Mouse (Mus musculus) embryonic facial prominence, embryonic 14.5 days (tissue): Measurements from ENCODE around the gene Nxnl2. TPM values are rescaled to one million over a fixed set of nuclear protein-coding genes. Genes with fewer than 3 reads are reported as not detected.
A peak's percentile ranks its signal among the peaks of the same experiment; 100 is the strongest.

Experiments
- ATAC-seq: fragments of 200-750 bp; cut with Nextera tagmentation; 2 replicates; pipeline ENCODE4 v1.8.0; 2017; ENCODE audit warnings: low read depth, moderate number of reproducible peaks, moderate TSS enrichment
- DNase-seq: peaks from one replicate; pipeline ENCODE4 v3.0.0-alpha.2; 2015; ENCODE audit warnings: low spot score
- H3K27ac ChIP-seq: fragments of 300-500 bp; sonication (generic); replicated peaks from 2 replicates; pipeline ENCODE4 v1.5.1; 2014; ENCODE audit warnings: low read depth, mild to moderate bottlenecking, low read length, moderate library complexity
- H3K27me3 ChIP-seq: fragments of 300-500 bp; sonication (generic); replicated peaks from 2 replicates; pipeline ENCODE4 v1.6.1; 2014; ENCODE audit warnings: low read length; ENCODE audit not compliant: control insufficient read depth, insufficient read depth
- H3K36me3 ChIP-seq: fragments of 300-500 bp; sonication (generic); 2 replicates; pipeline ENCODE4 v1.6.1; 2014; ENCODE audit warnings: low read length, mixed read lengths; ENCODE audit not compliant: control insufficient read depth, insufficient read depth
- H3K4me1 ChIP-seq: fragments of 300-500 bp; sonication (generic); 2 replicates; pipeline ENCODE4 v1.6.1; 2014; ENCODE audit warnings: antibody characterized with exemption, low read length; ENCODE audit not compliant: control insufficient read depth, insufficient read depth
- H3K4me2 ChIP-seq: fragments of 300-500 bp; sonication (generic); 2 replicates; pipeline ENCODE4 v1.6.1; 2014; ENCODE audit warnings: low read depth, mild to moderate bottlenecking, low read length, moderate library complexity, mixed read lengths
- H3K4me3 ChIP-seq: fragments of 300-500 bp; sonication (generic); 2 replicates; pipeline ENCODE4 v1.5.1; 2014; ENCODE audit warnings: low read depth, mild to moderate bottlenecking, low read length
- H3K9ac ChIP-seq: fragments of 300-500 bp; sonication (generic); 2 replicates; pipeline ENCODE4 v1.6.1; 2014; ENCODE audit warnings: low read depth, mild to moderate bottlenecking, low read length, moderate library complexity, mixed read lengths
- H3K9me3 ChIP-seq: fragments of 300-500 bp; sonication (generic); 2 replicates; pipeline ENCODE4 v1.6.1; 2016; ENCODE audit warnings: low read length; ENCODE audit not compliant: control insufficient read depth
- WGBS: fragments of 180-500 bp; shearing (Covaris S2); extraction: QIAGEN DNeasy Blood & Tissue Kit; methylation state at CpG from one replicate; pipeline ENCODE4 v1.1.7; 2014; 5-methylcytosine and 5-hydroxymethylcytosine counted together
- polyA plus RNA-seq: library from polyadenylated mRNA; unstranded; fragments of >200 nt; fragmentation: Nextera tagmentation; extraction: Ambion mirVana; gene quantifications from 2 replicates; pipeline ENCODE4 v1.2.1, GENCODE M21; 2014

Gene Nxnl2
- 1.6 and 2.4 TPM in 2 replicates for polyA plus RNA-seq

GRCm38 (mm10) chr13:51170691-51171680, at the start of gene Nxnl2:
Gene Nxnl2, plus strand, starts transcription at chr13:51171022.
- no peak within 1 kb of the TSS; the same call in 1 of the 2 replicates for H3K27ac ChIP-seq
- 1% methylated on average over 43 of the region's 64 CpGs for WGBS
- H3K9ac ChIP-seq: peak within 1 kb of the TSS; percentile 64
- peak within 1 kb of the TSS; percentile 53 for H3K4me3 ChIP-seq
- peaks cover 11% of the 10 kb centered on the region for H3K27me3 ChIP-seq
- peak within 1 kb of the TSS; percentile 99 for H3K4me2 ChIP-seq
- DNase-seq: peak; percentile 77
- no peaks in the 10 kb centered on the region for H3K4me1 ChIP-seq
- no peaks in the 10 kb centered on the region for H3K36me3 ChIP-seq
- ATAC-seq: peak; percentile 80
- H3K9me3 ChIP-seq: no peaks in the 10 kb centered on the region

DNA sequence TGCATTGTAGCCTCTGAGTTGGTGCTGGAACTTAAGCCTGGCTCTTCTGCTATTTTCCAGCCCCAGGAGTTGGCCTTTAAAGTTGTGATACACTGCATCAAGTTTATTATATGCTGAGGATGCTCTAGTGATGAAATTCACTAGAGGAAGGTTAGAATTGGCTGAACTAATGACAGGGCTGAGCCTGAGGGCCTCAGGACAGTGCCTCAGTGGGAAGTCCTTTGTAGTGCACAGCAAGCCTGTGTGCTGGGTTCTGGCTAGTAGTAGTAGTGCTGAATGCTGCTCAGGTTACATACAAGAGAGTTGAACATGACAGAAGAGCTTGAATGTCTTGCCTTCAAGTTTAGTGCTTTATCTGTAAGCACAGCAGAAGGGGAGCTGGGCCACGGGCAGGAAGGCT, 48.9 kb upstream of the Nxnl2 start:
- DNase-seq: no peak

DNA sequence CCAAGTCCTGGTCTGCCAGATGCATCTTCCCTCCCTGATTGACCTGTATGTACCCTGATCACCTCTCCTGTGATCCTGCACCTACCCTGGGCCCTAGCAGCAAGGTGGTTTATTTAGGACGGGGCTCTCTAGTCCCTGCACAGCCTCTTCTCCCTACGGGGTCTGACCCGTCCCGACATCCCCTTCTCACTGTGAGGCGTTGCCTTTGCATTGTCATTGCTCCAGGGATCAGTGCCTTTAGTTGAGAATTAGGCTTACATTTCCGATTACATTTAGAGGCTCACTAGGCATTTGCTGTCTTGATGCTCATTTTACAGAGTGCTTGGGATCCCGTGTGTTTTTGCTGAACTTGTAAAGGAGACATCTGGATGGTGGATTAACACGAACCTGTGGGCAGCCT, 48.1 kb upstream of the Nxnl2 start:
- ATAC-seq: no peak
- H3K9ac ChIP-seq: no peak overlapping the region
- no peaks in the 10 kb centered on the region for H3K27me3 ChIP-seq
- H3K27ac ChIP-seq: no peak overlapping the region
- peaks cover 37% of the 10 kb centered on the region for H3K4me1 ChIP-seq
- DNase-seq: no peak
- peaks cover 15% of the 10 kb centered on the region for H3K36me3 ChIP-seq
- H3K9me3 ChIP-seq: no peaks in the 10 kb centered on the region
- H3K4me3 ChIP-seq: no peak overlapping the region
- WGBS: 61% methylated on average over 8 of the region's 8 CpGs
- H3K4me2 ChIP-seq: no peak overlapping the region

More for the DNA sequence above, 48.9 kb upstream of the Nxnl2 start:
- H3K4me3 ChIP-seq: no peak overlapping the region
- 0 out of 2 replicates have a peak, but pooled peaks cover 13% of the 10 kb centered on the region for H3K36me3 ChIP-seq
- peaks cover 37% of the 10 kb centered on the region for H3K4me1 ChIP-seq
- H3K27ac ChIP-seq: no peak overlapping the region; the same call in 1 of the 2 replicates
- WGBS: 7% methylated on average over 1 of the region's 1 CpGs
- no peak overlapping the region for H3K4me2 ChIP-seq
- H3K9ac ChIP-seq: no peak overlapping the region
- no peaks in the 10 kb centered on the region for H3K27me3 ChIP-seq
- ATAC-seq: no peak
- H3K9me3 ChIP-seq: no peaks in the 10 kb centered on the region

DNA sequence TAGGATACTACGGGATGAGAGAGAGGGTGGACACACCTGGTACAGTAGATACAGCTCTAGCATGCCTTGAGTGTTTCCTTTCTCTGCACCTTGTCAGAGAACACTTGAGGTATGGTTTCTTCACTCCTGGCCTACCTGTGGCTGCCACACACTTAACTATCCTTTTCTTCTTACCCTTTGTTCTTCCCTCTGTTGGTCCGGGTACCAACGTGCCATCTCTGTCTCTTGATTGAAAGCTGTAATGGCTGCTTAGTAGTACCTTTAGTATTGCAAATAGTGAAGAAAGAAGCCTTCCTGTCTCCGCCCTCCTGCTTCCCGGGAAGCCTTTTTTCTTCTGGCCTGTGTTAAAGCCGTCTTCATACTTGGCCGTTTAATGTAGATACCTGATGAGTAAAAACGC, 45.5 kb upstream of the Nxnl2 start:
- Histone ChIP-seq H3K9me3 (no peaks in the 10 kb centered on the region), H3K4me2 (no peak overlapping the region), H3K36me3 (peaks cover 24% of the 10 kb centered on the region), H3K27ac (no peak overlapping the region), H3K9ac (no peak overlapping the region), H3K4me1 (peaks cover 21% of the 10 kb centered on the region), H3K27me3 (no peaks in the 10 kb centered on the region), H3K4me3 (no peak overlapping the region)
- WGBS: 75% methylated on average over 8 of the region's 8 CpGs
- DNase-seq: no peak
- no peak for ATAC-seq

DNA sequence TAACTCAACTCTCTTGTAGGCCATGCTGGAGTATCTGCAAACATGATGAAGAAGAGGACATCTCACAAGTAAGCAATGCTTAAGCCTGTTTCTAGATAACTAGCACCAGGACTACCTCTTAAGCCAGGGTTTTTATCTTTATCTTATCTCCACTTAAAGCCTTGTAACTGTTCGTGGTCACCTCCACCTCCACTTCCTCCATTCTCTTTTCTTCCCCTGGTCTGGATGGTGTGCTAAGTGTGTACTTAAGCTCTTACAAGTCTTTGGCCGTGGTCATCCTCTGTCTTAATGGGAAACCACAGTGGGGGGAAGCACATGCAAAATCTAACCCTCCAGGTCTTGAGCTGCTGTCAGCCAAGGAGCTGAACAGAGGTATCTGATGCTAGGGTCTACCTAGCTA, 42.9 kb upstream of the Nxnl2 start:
- no peak for ATAC-seq
- DNase-seq: no peak
- Histone ChIP-seq H3K9ac (no peak overlapping the region), H3K4me3 (no peak overlapping the region), H3K4me1 (peaks cover 3% of the 10 kb centered on the region; the same call in 1 of the 2 replicates), H3K27ac (no peak overlapping the region), H3K9me3 (no peaks in the 10 kb centered on the region), H3K36me3 (peaks cover 36% of the 10 kb centered on the region), H3K27me3 (no peaks in the 10 kb centered on the region), H3K4me2 (no peak overlapping the region)
- WGBS: 92% methylated on average over 2 of the region's 2 CpGs

DNA sequence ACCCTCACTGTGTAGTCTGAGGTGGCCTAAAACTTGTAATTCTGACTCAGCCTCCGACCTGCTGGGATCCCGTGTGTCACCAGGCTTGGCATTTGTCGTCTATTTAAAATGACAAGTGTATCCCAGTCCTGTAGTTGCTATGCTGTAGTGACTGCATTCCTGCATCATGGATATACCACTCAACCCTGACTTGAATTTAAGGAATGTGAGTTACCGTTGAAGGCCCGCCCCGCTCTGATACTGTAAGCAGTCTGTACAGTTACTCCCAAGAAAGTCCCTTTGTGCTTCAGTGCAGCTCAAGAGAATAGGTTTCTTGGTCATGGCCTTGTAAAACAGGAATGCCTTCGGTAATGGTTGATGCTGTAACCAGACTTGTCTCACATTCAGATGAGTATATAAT, 42.4 kb upstream of the Nxnl2 start:
- WGBS: 79% methylated on average over 7 of the region's 7 CpGs
- Histone ChIP-seq H3K9me3 (no peaks in the 10 kb centered on the region), H3K36me3 (peaks cover 36% of the 10 kb centered on the region), H3K4me3 (no peak overlapping the region), H3K4me1 (peaks cover 3% of the 10 kb centered on the region; the same call in 1 of the 2 replicates), H3K9ac (no peak overlapping the region), H3K4me2 (no peak overlapping the region), H3K27ac (no peak overlapping the region), H3K27me3 (no peaks in the 10 kb centered on the region)
- no peak for ATAC-seq
- no peak for DNase-seq

GRCm38 (mm10) chr13:51131179-51131578, 39.6 kb upstream of the Nxnl2 start:
- H3K4me2 ChIP-seq: no peak overlapping the region
- peaks cover 35% of the 10 kb centered on the region for H3K36me3 ChIP-seq
- DNase-seq (no peak), ATAC-seq (no peak)
- no peak overlapping the region for H3K27ac ChIP-seq
- H3K4me1 ChIP-seq: no peaks in the 10 kb centered on the region
- H3K4me3 ChIP-seq: no peak overlapping the region
- H3K27me3 ChIP-seq: no peaks in the 10 kb centered on the region
- no peak overlapping the region for H3K9ac ChIP-seq
- 83% methylated on average over 10 of the region's 10 CpGs for WGBS
- H3K9me3 ChIP-seq: no peaks in the 10 kb centered on the region

GRCm38 (mm10) chr13:51136315-51136714, 34.5 kb upstream of the Nxnl2 start:
- 80% methylated on average over 4 of the region's 4 CpGs for WGBS

More at GRCm38 (mm10) chr13:51136315-51136714, 34.5 kb upstream of the Nxnl2 start:
- DNase-seq (no peak), ATAC-seq (no peak)
- H3K4me2 ChIP-seq: no peak overlapping the region
- H3K4me1 ChIP-seq: peaks cover 7% of the 10 kb centered on the region; the same call in 1 of the 2 replicates
- H3K4me3 ChIP-seq: no peak overlapping the region
- no peak overlapping the region for H3K27ac ChIP-seq
- no peaks in the 10 kb centered on the region for H3K9me3 ChIP-seq
- no peaks in the 10 kb centered on the region for H3K27me3 ChIP-seq
- no peak overlapping the region for H3K9ac ChIP-seq
- peaks cover 44% of the 10 kb centered on the region for H3K36me3 ChIP-seq
